Mouse (Mus musculus): ENCODE results near the gene Crim1. TPM values are rescaled to one million over a fixed set of nuclear protein-coding genes. Genes with fewer than 3 reads are reported as not detected.

Crim1 gene
- polyA plus RNA-seq, 1 experiment: 13.7 TPM

DNA sequence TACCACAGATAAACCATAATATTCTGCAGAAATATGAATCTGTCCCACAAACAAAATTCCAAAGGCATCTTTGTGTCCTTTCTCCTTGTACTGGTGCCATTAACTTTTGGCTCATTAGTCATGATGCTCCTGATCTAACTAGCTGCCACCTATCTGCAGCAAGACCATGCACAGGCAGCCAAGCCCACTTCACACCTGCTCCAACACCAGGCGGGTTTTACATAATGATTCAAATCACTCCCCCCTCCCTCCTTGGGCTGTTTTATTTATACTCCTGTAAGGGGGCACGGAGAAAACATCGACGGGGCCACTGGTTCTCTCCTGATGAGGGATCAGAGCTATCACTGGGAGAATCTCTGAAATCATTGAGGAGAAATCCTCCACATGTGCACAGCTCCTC is 1.2 kb upstream of the Crim1 start:
- no peak overlapping the region for H3K27ac ChIP-seq (ENCODE audit: insufficient read depth, low read length)
- no peak for TF ChIP-seq CTCF (IDR thresholded peaks at IDR 0.05; ENCODE audit: low read depth, low read length)
- peak overlapping the region; percentile 98 for H3K9ac ChIP-seq (ENCODE audit: low read depth, poor library complexity, severe bottlenecking)
- H3K36me3 ChIP-seq (ENCODE audit: control insufficient read depth, insufficient read depth, low read length, poor library complexity, severe bottlenecking): no peaks in the 10 kb centered on the region
- no peak overlapping the region for H3K4me3 ChIP-seq (ENCODE audit: low read depth, low read length)
- H3K9me3 ChIP-seq (replicated peaks; ENCODE audit: control insufficient read depth, insufficient read depth, low read length, poor library complexity, severe bottlenecking): no peaks in the 10 kb centered on the region
- peaks cover 1% of the 10 kb centered on the region for H3K4me1 ChIP-seq (ENCODE audit: control insufficient read depth, insufficient read depth, low read length)
- H3K27me3 ChIP-seq (ENCODE audit: control insufficient read depth, insufficient read depth, low read length, poor library complexity, severe bottlenecking): peaks cover 6% of the 10 kb centered on the region

DNA sequence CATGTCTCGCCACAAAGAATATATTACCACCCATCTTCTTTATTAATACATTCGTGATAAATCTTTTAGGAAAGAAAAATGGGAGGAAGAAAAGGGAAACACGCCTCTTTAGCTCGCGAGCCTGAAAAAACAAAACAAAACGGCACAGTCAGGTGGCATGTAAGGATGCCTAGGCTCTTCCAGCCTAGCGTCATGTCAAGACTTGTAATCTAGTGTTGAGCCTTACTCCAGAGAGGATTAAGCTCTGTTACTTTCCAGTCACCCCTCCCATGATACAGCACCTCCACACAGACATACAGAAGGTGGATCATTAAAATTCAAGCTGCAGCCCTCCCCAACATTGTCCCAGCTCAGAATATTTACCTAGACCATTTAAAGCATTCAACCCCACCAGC is 820 bp upstream of the Crim1 start:
- H3K27me3 ChIP-seq (ENCODE audit: control insufficient read depth, insufficient read depth, low read length, poor library complexity, severe bottlenecking): peaks cover 6% of the 10 kb centered on the region
- H3K4me1 ChIP-seq (ENCODE audit: control insufficient read depth, insufficient read depth, low read length): peaks cover 1% of the 10 kb centered on the region
- H3K27ac ChIP-seq (ENCODE audit: insufficient read depth, low read length): no peak overlapping the region
- TF ChIP-seq CTCF (IDR thresholded peaks at IDR 0.05; ENCODE audit: low read depth, low read length) (no peak), EP300 (IDR thresholded peaks at IDR 0.05; ENCODE audit: insufficient read depth, low read depth, low read length) (no peak), POLR2A (IDR thresholded peaks at IDR 0.05; ENCODE audit: insufficient read depth, low read length) (no peak)
- H3K9me3 ChIP-seq (replicated peaks; ENCODE audit: control insufficient read depth, insufficient read depth, low read length, poor library complexity, severe bottlenecking): no peaks in the 10 kb centered on the region
- no peaks in the 10 kb centered on the region for H3K36me3 ChIP-seq (ENCODE audit: control insufficient read depth, insufficient read depth, low read length, poor library complexity, severe bottlenecking)
- peak overlapping the region; percentile 17; the same call in 1 of the 2 replicates for H3K4me3 ChIP-seq (ENCODE audit: low read depth, low read length)
- H3K9ac ChIP-seq (ENCODE audit: low read depth, poor library complexity, severe bottlenecking): peak overlapping the region; percentile 98

DNA sequence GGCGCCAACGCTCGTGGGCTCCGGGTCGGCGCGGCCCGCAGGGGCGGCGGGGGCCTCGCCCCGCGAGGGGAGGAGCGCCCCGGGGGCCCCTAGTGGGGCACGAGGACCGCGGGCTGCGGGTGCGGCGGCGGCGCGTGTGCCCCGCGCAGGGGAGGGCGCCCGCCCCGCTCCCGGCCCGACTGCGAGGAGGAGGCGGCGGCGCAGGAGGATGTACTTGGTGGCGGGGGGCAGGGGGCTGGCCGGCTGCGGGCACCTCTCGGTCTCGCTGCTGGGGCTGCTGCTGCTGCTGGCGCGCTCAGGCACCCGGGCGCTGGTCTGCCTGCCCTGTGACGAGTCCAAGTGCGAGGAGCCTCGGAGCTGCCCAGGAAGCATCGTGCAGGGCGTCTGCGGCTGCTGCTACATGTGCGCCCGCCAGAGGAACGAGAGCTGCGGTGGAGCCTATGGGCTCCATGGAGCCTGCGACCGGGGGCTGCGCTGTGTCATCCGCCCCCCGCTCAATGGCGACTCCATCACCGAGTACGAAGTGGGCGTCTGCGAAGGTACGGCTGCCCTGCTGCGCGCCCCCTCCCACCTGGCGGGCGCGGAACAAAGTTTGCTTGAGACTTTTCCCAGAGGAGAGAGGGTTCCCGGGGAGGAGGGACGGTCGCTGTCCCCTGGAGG is 643 bp downstream of the Crim1 start:
- Histone ChIP-seq H3K4me3 (ENCODE audit: low read depth, low read length) (peak overlapping the region; percentile 75), H3K4me1 (ENCODE audit: control insufficient read depth, insufficient read depth, low read length) (peaks cover 1% of the 10 kb centered on the region), H3K9me3 (replicated peaks; ENCODE audit: control insufficient read depth, insufficient read depth, low read length, poor library complexity, severe bottlenecking) (no peaks in the 10 kb centered on the region), H3K9ac (ENCODE audit: low read depth, poor library complexity, severe bottlenecking) (peak overlapping the region; percentile 98), H3K27me3 (ENCODE audit: control insufficient read depth, insufficient read depth, low read length, poor library complexity, severe bottlenecking) (peaks cover 6% of the 10 kb centered on the region), H3K36me3 (ENCODE audit: control insufficient read depth, insufficient read depth, low read length, poor library complexity, severe bottlenecking) (no peaks in the 10 kb centered on the region), H3K27ac (ENCODE audit: insufficient read depth, low read length) (no peak overlapping the region)
- TF ChIP-seq EP300 (IDR thresholded peaks at IDR 0.05; ENCODE audit: insufficient read depth, low read depth, low read length) (no peak), POLR2A (IDR thresholded peaks at IDR 0.05; ENCODE audit: insufficient read depth, low read length) (no peak), CTCF (IDR thresholded peaks at IDR 0.05; ENCODE audit: low read depth, low read length) (no peak)

DNA sequence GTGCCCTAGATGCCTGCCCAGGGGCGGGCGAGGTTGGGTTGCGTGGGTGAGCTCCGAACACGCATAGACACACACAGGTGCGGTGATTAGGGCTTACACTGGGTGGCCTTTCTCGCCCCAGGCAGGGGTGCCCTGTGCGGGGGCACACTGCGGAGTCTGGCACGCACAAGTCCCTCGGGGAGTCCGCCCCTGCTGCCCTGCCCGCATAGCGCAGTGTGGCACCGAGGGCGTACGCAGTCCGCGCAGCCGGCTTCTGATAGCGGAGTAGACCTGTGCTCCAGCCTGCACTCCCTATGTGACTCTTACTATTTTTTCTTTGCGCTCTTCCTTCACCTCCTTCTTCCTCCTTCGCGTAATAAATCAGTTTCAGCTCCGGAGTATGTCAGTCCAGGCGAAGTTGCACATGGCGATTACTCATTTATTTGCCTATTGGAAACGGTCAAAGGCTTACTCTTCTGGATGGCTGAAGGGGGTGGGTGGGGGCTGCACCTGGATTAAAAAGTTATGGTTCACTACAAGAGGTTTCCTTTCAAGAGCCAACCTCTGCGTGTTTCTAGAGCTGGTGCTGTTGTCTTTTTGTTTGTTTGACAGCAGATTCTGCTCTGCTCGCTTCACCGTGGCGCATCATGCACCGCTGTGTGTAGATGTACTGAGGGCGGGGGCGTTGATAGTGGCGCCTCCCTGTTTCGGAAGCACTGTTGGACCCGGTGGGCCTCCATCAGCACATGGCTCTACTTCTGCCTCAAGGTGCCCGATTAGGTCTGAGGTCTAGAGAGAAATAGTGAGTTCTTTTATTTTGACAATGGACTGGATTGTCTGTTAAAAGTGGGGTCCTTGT is 1.4 kb downstream of the Crim1 start:
- H3K9me3 ChIP-seq (replicated peaks; ENCODE audit: control insufficient read depth, insufficient read depth, low read length, poor library complexity, severe bottlenecking): no peaks in the 10 kb centered on the region
- H3K4me1 ChIP-seq (ENCODE audit: control insufficient read depth, insufficient read depth, low read length): peaks cover 1% of the 10 kb centered on the region
- peak overlapping the region; percentile 75 for H3K4me3 ChIP-seq (ENCODE audit: low read depth, low read length)
- peak overlapping the region; percentile 98 for H3K9ac ChIP-seq (ENCODE audit: low read depth, poor library complexity, severe bottlenecking)
- TF ChIP-seq POLR2A (IDR thresholded peaks at IDR 0.05; ENCODE audit: insufficient read depth, low read length) (no peak), EP300 (IDR thresholded peaks at IDR 0.05; ENCODE audit: insufficient read depth, low read depth, low read length) (no peak), CTCF (IDR thresholded peaks at IDR 0.05; ENCODE audit: low read depth, low read length) (no peak)
- H3K27me3 ChIP-seq (ENCODE audit: control insufficient read depth, insufficient read depth, low read length, poor library complexity, severe bottlenecking): peaks cover 6% of the 10 kb centered on the region
- no peak overlapping the region for H3K27ac ChIP-seq (ENCODE audit: insufficient read depth, low read length)
- no peaks in the 10 kb centered on the region for H3K36me3 ChIP-seq (ENCODE audit: control insufficient read depth, insufficient read depth, low read length, poor library complexity, severe bottlenecking)

DNA sequence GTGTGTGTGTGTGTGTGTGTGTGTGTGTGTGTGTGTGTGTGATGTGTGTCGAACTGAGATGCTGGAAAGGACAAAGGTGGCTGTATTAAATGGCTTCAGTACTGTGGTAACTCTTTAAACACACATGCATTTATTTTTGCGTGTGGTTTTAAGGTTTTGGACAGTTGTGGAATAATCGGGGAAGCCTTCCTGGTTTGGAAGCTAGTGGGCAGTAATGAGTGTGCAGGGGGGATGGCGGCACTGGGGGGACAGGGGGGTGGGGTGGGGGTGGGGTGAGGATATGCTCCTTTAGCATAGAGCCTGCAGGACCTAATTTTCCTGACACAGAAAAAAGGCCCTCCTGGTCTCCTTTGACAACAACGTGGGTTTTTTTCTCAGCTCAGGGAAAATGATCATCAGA is 2.2 kb downstream of the Crim1 start:
- H3K9me3 ChIP-seq (replicated peaks; ENCODE audit: control insufficient read depth, insufficient read depth, low read length, poor library complexity, severe bottlenecking): no peaks in the 10 kb centered on the region
- H3K4me1 ChIP-seq (ENCODE audit: control insufficient read depth, insufficient read depth, low read length): peaks cover 1% of the 10 kb centered on the region
- no peaks in the 10 kb centered on the region for H3K36me3 ChIP-seq (ENCODE audit: control insufficient read depth, insufficient read depth, low read length, poor library complexity, severe bottlenecking)
- no peak overlapping the region for H3K9ac ChIP-seq (ENCODE audit: low read depth, poor library complexity, severe bottlenecking)
- H3K4me3 ChIP-seq (ENCODE audit: low read depth, low read length): peak overlapping the region; percentile 34; the same call in 1 of the 2 replicates
- H3K27me3 ChIP-seq (ENCODE audit: control insufficient read depth, insufficient read depth, low read length, poor library complexity, severe bottlenecking): peaks cover 6% of the 10 kb centered on the region
- TF ChIP-seq POLR2A (IDR thresholded peaks at IDR 0.05; ENCODE audit: insufficient read depth, low read length) (no peak), CTCF (IDR thresholded peaks at IDR 0.05; ENCODE audit: low read depth, low read length) (no peak), EP300 (IDR thresholded peaks at IDR 0.05; ENCODE audit: insufficient read depth, low read depth, low read length) (no peak)
- H3K27ac ChIP-seq (ENCODE audit: insufficient read depth, low read length): no peak overlapping the region

DNA sequence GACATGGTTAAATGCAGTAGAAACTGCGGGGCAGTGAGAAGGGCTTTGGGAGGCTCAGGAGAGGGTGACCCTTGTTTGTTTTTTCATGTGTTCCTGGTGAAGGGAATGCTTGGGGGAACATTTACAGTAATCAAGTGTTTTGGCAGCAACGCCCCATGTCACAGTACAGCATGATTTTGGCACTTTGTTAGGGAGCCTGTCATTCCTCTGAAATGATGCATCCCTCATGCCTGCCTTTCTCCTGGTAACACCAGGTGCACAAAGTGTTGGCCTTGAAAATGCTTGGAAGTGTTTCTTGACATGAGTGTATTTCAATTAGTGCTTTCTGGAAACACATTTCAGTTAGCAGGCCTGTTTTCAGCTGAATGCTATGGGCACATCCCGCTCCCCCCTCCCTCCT is 2.7 kb downstream of the Crim1 start:
- Histone ChIP-seq H3K9me3 (replicated peaks; ENCODE audit: control insufficient read depth, insufficient read depth, low read length, poor library complexity, severe bottlenecking) (no peaks in the 10 kb centered on the region), H3K4me1 (ENCODE audit: control insufficient read depth, insufficient read depth, low read length) (peaks cover 1% of the 10 kb centered on the region), H3K36me3 (ENCODE audit: control insufficient read depth, insufficient read depth, low read length, poor library complexity, severe bottlenecking) (no peaks in the 10 kb centered on the region), H3K9ac (ENCODE audit: low read depth, poor library complexity, severe bottlenecking) (no peak overlapping the region), H3K4me3 (ENCODE audit: low read depth, low read length) (no peak overlapping the region), H3K27ac (ENCODE audit: insufficient read depth, low read length) (no peak overlapping the region), H3K27me3 (ENCODE audit: control insufficient read depth, insufficient read depth, low read length, poor library complexity, severe bottlenecking) (peaks cover 6% of the 10 kb centered on the region)
- TF ChIP-seq CTCF (IDR thresholded peaks at IDR 0.05; ENCODE audit: low read depth, low read length) (no peak), EP300 (IDR thresholded peaks at IDR 0.05; ENCODE audit: insufficient read depth, low read depth, low read length) (no peak), POLR2A (IDR thresholded peaks at IDR 0.05; ENCODE audit: insufficient read depth, low read length) (no peak)
